9 mouse cellular contexts compared by ENCODE assay signal in the genomic region with DNA sequence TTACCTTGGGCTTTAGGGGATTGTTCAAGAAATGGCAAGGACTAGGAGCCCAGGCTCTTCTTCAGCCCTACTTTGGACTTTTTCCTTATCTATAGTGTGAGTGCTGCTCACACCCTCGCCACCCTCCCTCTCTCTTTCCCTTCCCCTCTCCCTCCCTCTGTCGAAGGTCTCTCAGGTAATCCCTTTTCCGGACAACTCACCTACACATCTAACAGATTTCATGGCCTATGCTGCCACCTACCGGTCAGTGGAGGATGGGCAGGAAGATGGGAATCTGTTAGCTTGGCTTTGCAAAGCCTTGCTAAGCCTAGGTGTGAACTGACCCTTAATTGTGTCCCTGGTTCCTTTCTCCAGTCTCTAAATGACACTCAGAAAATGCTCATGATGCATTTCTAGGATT. TPM values are rescaled to one million over a fixed set of nuclear protein-coding genes. Genes with fewer than 3 reads are reported as not detected.
A peak's percentile ranks its signal among the peaks of the same experiment; 100 is the strongest.
DNase-seq lines count a peak whose midpoint lies in the region; ATAC-seq lines count a peak whose summit lies in the region.
"Had no signal": no experiment of that assay in that cellular context is flagged by ENCODE, and none has a peak within 500 bp of the region (broad histone marks: within the 10 kb centered on the region; RNA-seq: fewer than 3 reads in every experiment).

No protein-coding gene starts in this region.

- peak; percentile 91 to 92 for DNase-seq in B cell, adult 2 months
- peak; percentile 91 for DNase-seq in MN1 (ENCODE audit: low spot score)
- DNase-seq in cerebellum, postnatal 36 days = peak; percentile 91 to 96
- DNase-seq in gastrocnemius, postnatal 10 days = peak; percentile 81
- DNase-seq in lung, postnatal 25 days (ENCODE audit: low spot score) = peak; percentile 87
- peak; percentile 85 for DNase-seq in retina, postnatal 7 days (ENCODE audit: low read depth, low spot score)
- DNase-seq in yolk sac, embryonic 10.5 days (ENCODE audit: low spot score) = peak; percentile 85

- H3K4me1 ChIP-seq in kidney, embryonic 15.5 days = peaks cover 68% of the 10 kb centered on the region

- H3K27me3 ChIP-seq in kidney, embryonic 15.5 days = no peaks in the 10 kb centered on the region

- no peak for ATAC-seq in kidney, embryonic 15.5 days (replicated peaks; ENCODE audit: low FRiP score)

- peaks cover 62% of the 10 kb centered on the region for H3K36me3 ChIP-seq in kidney, embryonic 15.5 days

- 0 out of 2 replicates have a peak overlapping the region, but pooled peaks have one; percentile 28 for H3K27ac ChIP-seq in kidney, embryonic 15.5 days

- H3K9ac ChIP-seq in kidney, embryonic 15.5 days = no peak overlapping the region

- 2% methylated on average over 4 of the region's 4 CpGs for WGBS in kidney, embryonic 15.5 days

- H3K9me3 ChIP-seq in kidney, embryonic 15.5 days (replicated peaks) = no peaks in the 10 kb centered on the region

- no peak overlapping the region for H3K4me2 ChIP-seq in kidney, embryonic 15.5 days

- 0 out of 2 replicates have a peak overlapping the region, but pooled peaks have one; percentile 2 for H3K4me3 ChIP-seq in kidney, embryonic 15.5 days (replicated peaks)

RNA-seq across cellular contexts. Expression of gene Bcl9l, which starts 19.4 kb away (rescaled TPM):
- 10 to 100 TPM; 65.4 to 77.6 TPM for total RNA-seq in gastrocnemius, postnatal 10 days (2021)
- polyA plus RNA-seq in kidney, embryonic 15.5 days (2015; fragmentation: Nextera tagmentation; extraction: Ambion mirVana) = 11.3 and 11.7 TPM in 2 replicates

RNA-seq across cellular contexts. Expression of gene Upk2, which starts 47.2 kb away (rescaled TPM):
- under 1 TPM; 0.38 to 0.65 TPM for total RNA-seq in gastrocnemius, postnatal 10 days (2021)
- 0.60 and 2.5 TPM in 2 replicates for polyA plus RNA-seq in kidney, embryonic 15.5 days (2015; fragmentation: Nextera tagmentation; extraction: Ambion mirVana)
- polyA plus RNA-seq: large intestine, adult 2 months had no signal

RNA-seq across cellular contexts. Expression of gene Cxcr5, which starts 59.7 kb away (rescaled TPM):
- total RNA-seq in gastrocnemius, postnatal 10 days (2021) = not detected
- polyA plus RNA-seq in kidney, embryonic 15.5 days (2015; fragmentation: Nextera tagmentation; extraction: Ambion mirVana) = not detected in 2 replicates
